Mouse (Mus musculus): Measurements from ENCODE around the gene Ppm1h.

The Ppm1h gene

GRCm38 (mm10) chr10:122815094-122815493, 136.5 kb downstream of the Ppm1h start:
- DNase-seq (ENCODE audit: low spot score) = no peak

GRCm38 (mm10) chr10:122817741-122818140, 139.2 kb downstream of the Ppm1h start:
- DNase-seq (ENCODE audit: low spot score) = no peak

GRCm38 (mm10) chr10:122819808-122820207, 141.2 kb downstream of the Ppm1h start:
- DNase-seq (ENCODE audit: low spot score) = no peak

- no peak for DNase-seq (ENCODE audit: low spot score)
Measured at GRCm38 (mm10) chr10:122821549-122821948, 143.0 kb downstream of the Ppm1h start.

GRCm38 (mm10) chr10:122823642-122824041, 145.1 kb downstream of the Ppm1h start:
- DNase-seq (ENCODE audit: low spot score) = no peak

GRCm38 (mm10) chr10:122826696-122827331, 148.3 kb downstream of the Ppm1h start:
- no peak for DNase-seq (ENCODE audit: low spot score)

GRCm38 (mm10) chr10:122827719-122828414, 149.3 kb downstream of the Ppm1h start:
- DNase-seq (ENCODE audit: low spot score) = no peak

GRCm38 (mm10) chr10:122829801-122830217, 151.2 kb downstream of the Ppm1h start:
- DNase-seq (ENCODE audit: low spot score) = no peak

- no peak for DNase-seq (ENCODE audit: low spot score)
Measured at GRCm38 (mm10) chr10:122830638-122831037, 152.1 kb downstream of the Ppm1h start.

GRCm38 (mm10) chr10:122842014-122842413, 163.5 kb downstream of the Ppm1h start:
- DNase-seq (ENCODE audit: low spot score) = no peak

- DNase-seq (ENCODE audit: low spot score) = no peak
Measured at GRCm38 (mm10) chr10:122842961-122843360, 164.4 kb downstream of the Ppm1h start.

- no peak for DNase-seq (ENCODE audit: low spot score)
Measured at GRCm38 (mm10) chr10:122845471-122845870, 166.9 kb downstream of the Ppm1h start.

- DNase-seq (ENCODE audit: low spot score) = no peak
Measured at GRCm38 (mm10) chr10:122846476-122846875, 167.9 kb downstream of the Ppm1h start.

- no peak for DNase-seq (ENCODE audit: low spot score)
Measured at GRCm38 (mm10) chr10:122848020-122848457, 169.5 kb downstream of the Ppm1h start.

- DNase-seq (ENCODE audit: low spot score) = no peak
Measured at GRCm38 (mm10) chr10:122851267-122852160, 173.0 kb downstream of the Ppm1h start.

GRCm38 (mm10) chr10:122854571-122854970, 176.0 kb downstream of the Ppm1h start:
- DNase-seq (ENCODE audit: low spot score) = no peak

- DNase-seq (ENCODE audit: low spot score) = no peak
Measured at GRCm38 (mm10) chr10:122855149-122855548, 176.6 kb downstream of the Ppm1h start.

GRCm38 (mm10) chr10:122856040-122856764, 177.6 kb downstream of the Ppm1h start:
- DNase-seq (ENCODE audit: low spot score) = no peak

GRCm38 (mm10) chr10:122857155-122857554, 178.6 kb downstream of the Ppm1h start:
- no peak for DNase-seq (ENCODE audit: low spot score)

- DNase-seq (ENCODE audit: low spot score) = no peak
Measured at GRCm38 (mm10) chr10:122858904-122859641, 180.5 kb downstream of the Ppm1h start.

GRCm38 (mm10) chr10:122859642-122859997, 181.1 kb downstream of the Ppm1h start:
- no peak for DNase-seq (ENCODE audit: low spot score)
